Mouse (Mus musculus): Measurements from ENCODE around the gene Sucla2. TPM values are rescaled to one million over a fixed set of nuclear protein-coding genes. Genes with fewer than 3 reads are reported as not detected.
A peak's percentile ranks its signal among the peaks of the same experiment; 100 is the strongest.

The Sucla2 gene
- polyA plus RNA-seq, 1 experiment from 2014 or later: 101 TPM

DNA sequence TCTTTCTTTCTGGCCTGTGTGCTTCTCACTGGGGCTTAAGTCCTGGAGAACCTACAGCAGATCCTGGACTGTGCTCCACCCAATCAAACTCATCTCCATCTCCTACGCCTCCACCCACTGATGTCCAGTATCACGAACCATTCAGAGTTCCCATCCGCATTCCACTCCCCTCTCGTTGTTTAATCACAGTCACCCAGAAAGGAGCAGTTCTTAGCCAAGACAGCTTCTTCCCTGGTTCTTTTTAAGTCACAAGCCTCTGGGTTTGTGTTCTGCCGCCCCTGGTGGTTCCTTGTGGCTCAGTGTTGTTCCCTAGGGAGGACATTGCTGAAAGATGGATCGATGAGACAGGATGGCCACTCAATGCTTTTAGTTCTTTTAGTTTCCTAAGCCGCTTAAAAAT is 29.4 kb upstream of the Sucla2 start:
- H3K36me3 ChIP-seq: no peaks in the 10 kb centered on the region
- 74% methylated on average over 7 of the region's 7 CpGs for WGBS
- no peaks in the 10 kb centered on the region for H3K27me3 ChIP-seq
- no peaks in the 10 kb centered on the region for H3K4me1 ChIP-seq
- no peak for ATAC-seq (ENCODE audit: insufficient number of reproducible peaks, insufficient read depth, low FRiP score, low TSS enrichment, low read depth)
- no peak overlapping the region for H3K4me2 ChIP-seq
- H3K4me3 ChIP-seq: no peak overlapping the region
- H3K27ac ChIP-seq: no peak overlapping the region
- H3K9ac ChIP-seq: no peak overlapping the region
- peaks cover 2% of the 10 kb centered on the region; the same call in 1 of the 2 replicates for H3K9me3 ChIP-seq

DNA sequence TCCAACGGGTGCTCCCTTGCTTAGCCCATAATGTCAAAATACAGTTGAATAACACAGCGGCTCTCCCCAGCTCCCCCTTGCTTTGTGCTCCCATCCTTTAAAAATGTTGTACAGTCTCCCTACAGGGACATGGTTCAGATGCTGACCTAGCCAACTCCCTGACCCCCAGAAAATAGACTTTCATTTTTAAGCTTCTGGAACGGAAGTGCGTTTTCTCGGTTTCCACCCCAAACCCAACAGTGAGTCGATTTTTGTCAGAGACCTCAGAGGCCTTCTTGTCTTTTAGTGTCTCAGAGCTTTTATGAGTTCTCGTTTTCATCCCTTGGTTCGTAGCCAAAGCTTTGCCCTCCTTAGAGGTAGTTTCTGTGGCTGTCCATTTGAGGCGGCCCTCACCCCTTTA is 23.8 kb upstream of the Sucla2 start:
- Histone ChIP-seq H3K4me1 (peaks cover 19% of the 10 kb centered on the region), H3K4me3 (no peak overlapping the region), H3K27me3 (no peaks in the 10 kb centered on the region), H3K27ac (no peak overlapping the region), H3K9me3 (no peaks in the 10 kb centered on the region), H3K9ac (no peak overlapping the region), H3K4me2 (no peak overlapping the region), H3K36me3 (no peaks in the 10 kb centered on the region)
- no peak for ATAC-seq (ENCODE audit: insufficient number of reproducible peaks, insufficient read depth, low FRiP score, low TSS enrichment, low read depth)
- 89% methylated on average over 9 of the region's 9 CpGs for WGBS

DNA sequence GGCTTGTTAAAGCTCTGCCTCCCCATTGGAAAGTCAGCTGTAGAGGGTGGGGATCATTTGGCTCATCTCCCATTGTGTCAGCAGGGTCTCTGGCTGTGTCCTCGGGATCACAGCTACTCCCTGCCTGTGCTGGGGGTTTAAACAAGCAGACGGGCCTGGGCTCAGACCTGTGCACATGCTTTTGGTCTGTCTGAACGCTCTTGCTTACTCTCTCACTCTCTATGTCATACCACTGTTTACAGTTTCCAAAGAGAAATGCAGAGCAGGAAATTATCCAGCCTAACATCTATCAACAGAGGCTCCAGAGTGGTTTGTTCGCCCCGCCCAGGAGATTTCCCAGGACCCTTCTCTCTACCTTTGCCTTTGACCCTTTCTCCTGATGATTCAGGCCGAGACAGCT is 23.4 kb upstream of the Sucla2 start:
- Histone ChIP-seq H3K4me3 (no peak overlapping the region), H3K27me3 (no peaks in the 10 kb centered on the region), H3K4me1 (peaks cover 19% of the 10 kb centered on the region), H3K9ac (no peak overlapping the region), H3K36me3 (no peaks in the 10 kb centered on the region), H3K9me3 (no peaks in the 10 kb centered on the region), H3K4me2 (no peak overlapping the region), H3K27ac (no peak overlapping the region; the same call in 1 of the 2 replicates)
- no peak for ATAC-seq (ENCODE audit: insufficient number of reproducible peaks, insufficient read depth, low FRiP score, low TSS enrichment, low read depth)
- WGBS: 76% methylated on average over 6 of the region's 6 CpGs

DNA sequence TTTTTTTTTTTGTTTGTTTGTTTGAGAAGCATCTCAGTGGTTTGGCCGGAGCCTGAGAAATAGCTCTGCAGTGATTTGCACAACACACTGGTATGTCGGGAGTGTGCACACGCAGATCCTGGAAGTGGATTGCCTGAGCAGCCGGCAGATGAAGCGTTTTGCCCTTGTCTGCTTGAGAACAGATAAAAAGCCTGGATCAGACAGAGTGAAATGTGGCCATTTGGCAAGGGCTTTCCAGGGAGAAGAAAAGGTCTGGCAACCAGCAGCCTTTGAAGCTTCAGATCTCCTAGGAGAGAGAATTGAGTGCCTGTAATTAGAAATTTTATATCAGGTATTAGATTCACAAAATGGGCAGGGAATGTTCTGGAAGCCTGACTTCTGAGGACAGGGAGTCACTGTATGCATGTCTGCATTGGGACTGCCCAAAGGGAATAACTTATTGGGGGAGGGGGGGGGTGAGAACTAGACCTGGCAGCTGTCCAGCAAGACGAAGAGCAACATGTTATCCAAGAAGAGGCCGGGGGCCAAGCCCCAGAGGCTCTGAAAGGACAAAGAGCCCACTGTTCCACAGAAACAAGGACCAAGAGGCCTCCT is 22.4 kb upstream of the Sucla2 start:
- 28% methylated on average over 7 of the region's 7 CpGs for WGBS
- Histone ChIP-seq H3K9me3 (no peaks in the 10 kb centered on the region), H3K9ac (no peak overlapping the region), H3K36me3 (no peaks in the 10 kb centered on the region), H3K4me3 (no peak overlapping the region), H3K4me2 (no peak overlapping the region), H3K4me1 (peaks cover 19% of the 10 kb centered on the region), H3K27ac (peak overlapping the region; percentile 57), H3K27me3 (no peaks in the 10 kb centered on the region)
- ATAC-seq (ENCODE audit: insufficient number of reproducible peaks, insufficient read depth, low FRiP score, low TSS enrichment, low read depth): peak; percentile 74; the same call in 1 of the 2 replicates

DNA sequence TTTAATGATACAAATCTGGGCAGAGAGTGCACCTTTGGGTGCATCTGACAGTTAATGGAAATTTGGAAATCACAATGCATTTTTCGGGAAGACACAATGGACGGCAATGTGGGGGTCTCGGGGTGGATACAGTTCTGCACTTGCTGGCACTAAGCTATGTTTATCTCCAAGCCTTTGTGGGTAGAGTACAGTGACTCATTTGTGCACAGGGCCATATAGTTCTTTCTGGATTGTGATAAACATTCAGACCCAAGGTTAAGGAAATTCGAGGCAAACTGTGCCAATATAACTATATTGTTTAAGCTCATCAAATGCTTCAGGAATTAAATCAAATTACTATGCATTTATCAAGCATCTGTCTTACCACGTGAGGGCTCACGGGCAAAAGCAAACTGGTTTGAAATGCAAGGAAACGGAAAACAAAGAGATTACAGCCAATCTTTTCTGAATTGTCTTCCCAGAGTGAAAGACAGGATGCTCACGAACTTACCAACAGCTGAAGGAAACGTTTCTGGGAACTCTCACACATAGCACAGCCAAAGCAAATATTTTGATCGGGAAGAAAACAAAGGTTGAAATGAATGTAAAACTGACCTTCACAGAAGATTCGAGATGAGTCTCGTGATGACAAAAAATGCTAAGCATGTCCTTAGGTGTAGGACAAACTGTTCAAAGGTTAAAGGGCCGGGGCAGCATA is 21.7 kb upstream of the Sucla2 start:
- Histone ChIP-seq H3K36me3 (no peaks in the 10 kb centered on the region), H3K4me3 (no peak overlapping the region), H3K27ac (peak overlapping the region; percentile 57), H3K27me3 (no peaks in the 10 kb centered on the region), H3K4me2 (no peak overlapping the region), H3K9ac (no peak overlapping the region), H3K9me3 (no peaks in the 10 kb centered on the region), H3K4me1 (peaks cover 19% of the 10 kb centered on the region)
- 53% methylated on average over 13 of the region's 13 CpGs for WGBS
- ATAC-seq (ENCODE audit: insufficient number of reproducible peaks, insufficient read depth, low FRiP score, low TSS enrichment, low read depth): no peak; the same call in 1 of the 2 replicates

DNA sequence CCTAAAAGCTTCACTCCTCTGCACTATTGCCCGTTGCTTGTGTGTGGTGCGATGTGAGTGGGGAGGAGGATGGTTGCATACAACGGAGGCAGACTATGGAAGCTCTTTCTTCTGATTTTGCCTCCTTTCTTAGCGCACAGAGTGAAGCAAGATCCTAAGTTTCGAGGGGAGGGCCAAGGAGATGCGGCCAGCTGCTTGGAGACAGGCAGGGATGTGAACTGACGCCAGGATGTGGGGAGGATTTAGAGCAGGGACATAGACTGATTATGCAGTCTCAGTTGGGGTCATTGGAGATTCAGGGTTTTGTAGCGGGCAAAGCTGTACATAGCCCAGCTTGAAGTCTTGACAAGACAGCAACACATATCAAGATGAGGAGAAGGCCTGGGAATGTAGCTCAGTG is 18.8 kb upstream of the Sucla2 start:
- no peak overlapping the region for H3K4me2 ChIP-seq
- ATAC-seq (ENCODE audit: insufficient number of reproducible peaks, insufficient read depth, low FRiP score, low TSS enrichment, low read depth): no peak
- H3K9ac ChIP-seq: no peak overlapping the region
- H3K36me3 ChIP-seq: no peaks in the 10 kb centered on the region
- 59% methylated on average over 8 of the region's 8 CpGs for WGBS
- no peaks in the 10 kb centered on the region for H3K9me3 ChIP-seq
- H3K4me1 ChIP-seq: peaks cover 27% of the 10 kb centered on the region
- no peaks in the 10 kb centered on the region for H3K27me3 ChIP-seq
- H3K4me3 ChIP-seq: no peak overlapping the region
- no peak overlapping the region for H3K27ac ChIP-seq

DNA sequence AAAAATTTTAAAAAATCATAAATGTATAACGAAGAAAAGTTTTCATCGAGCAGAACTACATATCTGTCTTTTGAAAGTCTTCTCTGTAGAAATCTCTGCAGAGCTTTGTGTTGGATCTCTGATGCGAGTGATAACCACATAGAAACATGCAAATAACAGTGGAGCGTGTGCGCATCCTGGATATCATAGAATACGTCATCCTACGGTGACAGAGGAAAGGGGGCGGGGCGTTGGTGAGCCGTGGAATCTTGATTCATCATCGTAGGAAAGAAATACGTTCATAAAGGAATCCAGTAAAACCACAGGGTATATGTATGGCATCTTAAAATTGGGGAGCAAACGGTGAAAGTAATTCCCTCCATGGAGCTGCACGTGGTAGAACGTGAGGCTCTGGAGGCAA is 17.9 kb upstream of the Sucla2 start:
- no peak for ATAC-seq (ENCODE audit: insufficient number of reproducible peaks, insufficient read depth, low FRiP score, low TSS enrichment, low read depth)
- WGBS: 84% methylated on average over 15 of the region's 15 CpGs
- H3K27ac ChIP-seq: no peak overlapping the region

DNA sequence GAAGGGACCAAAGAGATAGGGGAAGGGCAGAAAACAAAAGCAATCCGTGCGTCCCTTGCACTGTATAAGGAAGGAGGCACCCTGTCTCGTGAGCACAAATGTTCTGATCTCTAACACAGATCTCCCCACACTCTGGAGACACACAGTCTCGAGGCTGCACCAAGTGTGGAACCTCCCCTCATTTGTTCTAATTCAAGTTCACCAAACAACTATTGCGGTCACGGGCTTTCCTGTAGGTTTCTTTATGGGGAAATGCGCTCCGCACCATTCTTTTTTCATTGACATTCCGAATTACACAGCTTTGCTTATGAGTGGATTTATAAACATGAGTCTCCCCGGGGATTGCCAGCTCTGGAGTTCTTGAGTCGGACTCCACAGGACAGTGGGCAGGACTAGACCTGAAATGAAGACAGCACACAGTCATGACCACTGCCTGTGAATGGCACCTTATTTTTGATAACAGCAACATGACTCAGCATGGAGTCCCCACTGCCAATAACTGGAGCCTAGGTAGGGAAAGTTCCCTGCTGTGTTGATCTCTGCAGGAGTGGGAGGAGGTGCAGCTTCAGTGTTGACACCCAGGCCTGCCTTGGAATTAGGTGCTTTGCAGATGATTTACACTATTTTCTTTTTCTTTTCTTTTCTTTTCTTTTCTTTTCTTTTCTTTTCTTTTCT is 17.3 kb upstream of the Sucla2 start:
- Histone ChIP-seq H3K4me2 (no peak overlapping the region), H3K27ac (no peak overlapping the region), H3K4me1 (peaks cover 22% of the 10 kb centered on the region), H3K4me3 (no peak overlapping the region), H3K9me3 (no peaks in the 10 kb centered on the region), H3K36me3 (peaks cover 10% of the 10 kb centered on the region), H3K27me3 (no peaks in the 10 kb centered on the region), H3K9ac (no peak overlapping the region)
- 76% methylated on average over 11 of the region's 11 CpGs for WGBS
- no peak for ATAC-seq (ENCODE audit: insufficient number of reproducible peaks, insufficient read depth, low FRiP score, low TSS enrichment, low read depth)

More for the DNA sequence above, 17.9 kb upstream of the Sucla2 start:
- Histone ChIP-seq H3K9me3 (no peaks in the 10 kb centered on the region), H3K4me2 (no peak overlapping the region), H3K27me3 (no peaks in the 10 kb centered on the region), H3K4me3 (no peak overlapping the region), H3K9ac (no peak overlapping the region), H3K4me1 (peaks cover 24% of the 10 kb centered on the region), H3K36me3 (peaks cover 4% of the 10 kb centered on the region)

DNA sequence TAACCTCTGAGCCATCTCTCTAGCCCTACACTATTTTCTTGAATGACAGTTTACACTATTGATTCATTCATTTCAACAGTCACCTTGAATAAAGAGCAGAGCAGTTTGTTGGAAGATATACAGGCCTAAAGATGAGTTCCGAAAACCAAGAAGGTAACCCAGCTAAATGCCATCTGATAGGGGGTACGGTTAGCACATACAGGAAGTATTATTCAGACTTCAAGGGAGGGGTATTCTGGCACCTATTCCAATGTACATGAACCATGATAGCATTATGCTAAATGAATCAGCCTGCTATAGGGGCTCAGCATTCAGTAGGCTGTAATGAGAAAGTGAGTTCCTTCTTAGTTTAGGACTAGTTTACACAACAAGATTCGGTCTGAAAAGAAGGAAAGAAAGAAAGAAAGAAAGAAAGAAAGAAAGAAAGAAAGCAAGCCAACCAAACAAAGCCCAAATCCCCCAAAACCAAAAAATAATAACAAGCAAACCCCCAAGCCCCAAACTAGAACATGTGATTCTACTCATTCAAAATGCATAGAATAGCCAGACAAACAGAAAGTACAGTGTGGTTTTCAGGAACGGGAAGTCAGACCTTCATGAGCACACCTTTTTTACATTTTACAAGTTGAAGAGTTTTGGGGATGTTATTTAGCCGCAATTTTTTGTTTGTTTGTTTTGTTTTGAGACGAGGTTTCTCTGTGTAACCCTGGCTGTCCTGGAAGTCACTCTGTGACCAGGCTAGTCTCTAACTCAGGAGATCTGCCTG is 16.3 kb upstream of the Sucla2 start:
- H3K4me1 ChIP-seq: peaks cover 15% of the 10 kb centered on the region
- WGBS: 94% methylated on average over 6 of the region's 6 CpGs
- ATAC-seq (ENCODE audit: insufficient number of reproducible peaks, insufficient read depth, low FRiP score, low TSS enrichment, low read depth): no peak

DNA sequence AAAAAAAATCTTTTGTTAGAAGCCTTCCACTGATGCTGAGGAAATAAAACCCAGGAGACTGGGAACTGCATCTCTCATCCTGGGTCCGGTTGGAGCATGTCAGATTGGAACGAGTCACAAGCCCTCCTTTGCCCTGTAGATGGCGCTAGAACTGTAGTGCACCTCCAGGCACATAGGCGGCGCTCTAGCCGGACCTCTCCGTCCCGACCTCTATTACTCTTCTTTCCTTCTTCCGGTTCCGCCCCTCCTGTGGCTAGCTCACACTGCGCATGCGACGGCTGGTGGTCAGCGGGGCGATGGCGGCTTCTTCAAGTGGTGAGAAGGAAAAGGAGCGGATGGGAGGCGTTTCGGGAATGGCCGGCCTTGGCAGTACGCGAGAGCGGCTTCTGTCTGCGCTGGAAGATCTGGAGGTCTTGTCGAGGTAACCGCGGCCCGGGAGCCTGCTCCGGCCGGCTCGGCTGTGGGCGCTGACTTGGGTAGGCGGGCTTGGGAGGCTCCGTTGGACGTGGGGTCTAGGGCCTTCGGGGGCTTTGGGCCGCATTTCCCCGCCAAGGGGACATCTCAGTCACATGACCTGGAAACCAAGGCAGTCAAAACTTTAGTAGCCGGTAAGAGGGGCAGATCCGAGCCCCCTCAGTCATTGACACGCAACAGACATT is 15.2 kb upstream of the Sucla2 start, which contains the start of gene Med4:
TSS of gene Med4 (plus strand) at position 261 of the 659 bp plus-strand sequence.
- H3K4me3 ChIP-seq: peak within 1 kb of the TSS; percentile 91
- WGBS: under 1% methylated on average over 41 of the region's 41 CpGs
- peak within 1 kb of the TSS; percentile 93 for H3K9ac ChIP-seq
- H3K36me3 ChIP-seq: peaks cover 20% of the 10 kb centered on the region
- ATAC-seq (ENCODE audit: insufficient number of reproducible peaks, insufficient read depth, low FRiP score, low TSS enrichment, low read depth): peak; percentile 89
- H3K27ac ChIP-seq: no peak within 1 kb of the TSS
- H3K9me3 ChIP-seq: no peaks in the 10 kb centered on the region
- H3K4me1 ChIP-seq: peaks cover 15% of the 10 kb centered on the region
- H3K4me2 ChIP-seq: peak within 1 kb of the TSS; percentile 94
- no peaks in the 10 kb centered on the region for H3K27me3 ChIP-seq

More for the DNA sequence above, 16.3 kb upstream of the Sucla2 start:
- peaks cover 14% of the 10 kb centered on the region for H3K36me3 ChIP-seq
- no peak overlapping the region for H3K9ac ChIP-seq
- H3K9me3 ChIP-seq: no peaks in the 10 kb centered on the region
- no peak overlapping the region for H3K4me2 ChIP-seq
- no peak overlapping the region for H3K27ac ChIP-seq
- H3K27me3 ChIP-seq: no peaks in the 10 kb centered on the region
- no peak overlapping the region for H3K4me3 ChIP-seq

DNA sequence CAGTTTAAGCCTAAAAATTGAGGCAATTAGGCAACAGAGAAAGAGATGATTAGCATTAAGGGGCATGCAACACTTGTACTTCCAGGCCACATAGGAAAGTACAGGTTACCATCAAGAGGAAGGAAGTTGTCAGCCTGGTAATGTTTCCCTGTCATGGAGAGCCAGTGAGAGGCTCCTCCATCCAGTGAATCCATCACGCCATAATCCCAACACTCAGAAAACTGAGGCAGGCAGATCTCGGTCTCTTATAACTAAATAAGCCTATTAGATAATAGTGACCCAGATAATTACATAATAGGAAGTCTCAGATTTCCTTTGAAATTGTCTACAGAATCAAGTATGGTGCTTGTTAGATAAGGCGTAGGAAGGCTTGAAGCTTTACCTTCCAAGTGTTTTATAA is 983 bp upstream of the Sucla2 start:
- ATAC-seq (ENCODE audit: insufficient number of reproducible peaks, insufficient read depth, low FRiP score, low TSS enrichment, low read depth): no peak
- H3K4me2 ChIP-seq: peak overlapping the region; percentile 53
- WGBS: 58% methylated on average over 3 of the region's 3 CpGs
- H3K27ac ChIP-seq: no peak overlapping the region
- no peak overlapping the region for H3K4me3 ChIP-seq
- H3K4me1 ChIP-seq: 0 out of 2 replicates have a peak, but pooled peaks cover 5% of the 10 kb centered on the region
- no peaks in the 10 kb centered on the region for H3K27me3 ChIP-seq
- H3K9me3 ChIP-seq: no peaks in the 10 kb centered on the region
- H3K9ac ChIP-seq: no peak overlapping the region
- H3K36me3 ChIP-seq: no peaks in the 10 kb centered on the region

Data from embryonic facial prominence, embryonic 13.5 days (tissue).